ENCODE assay signal across 34 mouse cellular contexts in the genomic region with DNA sequence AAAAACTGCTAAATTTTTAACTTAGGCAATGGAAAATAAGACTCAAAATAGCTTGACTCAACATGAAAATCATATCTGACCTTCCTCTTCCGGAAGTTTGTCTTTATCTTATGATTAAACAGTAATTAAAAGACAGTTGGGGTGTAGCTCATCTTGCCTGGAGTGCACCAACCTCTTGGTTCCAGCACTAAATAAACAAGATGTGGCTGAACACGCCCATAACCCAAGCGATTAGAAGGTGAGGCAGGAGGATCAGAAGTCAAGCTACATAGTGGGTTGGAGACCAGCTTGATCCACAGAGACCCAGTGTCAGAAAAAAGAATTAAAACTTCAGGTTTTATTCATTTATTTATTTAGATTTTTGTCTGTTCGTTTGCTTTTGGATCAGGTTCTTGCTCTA. TPM values are rescaled to one million over a fixed set of nuclear protein-coding genes. Genes with fewer than 3 reads are reported as not detected.
DNase-seq lines count a peak whose midpoint lies in the region; ATAC-seq lines count a peak whose summit lies in the region.
"Had no signal": no experiment of that assay in that cellular context is flagged by ENCODE, and none has a peak within 500 bp of the region (broad histone marks: within the 10 kb centered on the region; RNA-seq: fewer than 3 reads in every experiment).

No protein-coding gene starts in this region.

- no peak overlapping the region for H3K4me3 ChIP-seq in liver, embryonic 13.5 days (replicated peaks)
- H3K4me3 ChIP-seq: embryonic facial prominence, embryonic 13.5 days; heart, embryonic 13.5 days; hindbrain, embryonic 12.5 days; limb, embryonic 13.5 days; lung, embryonic 15.5 days had no signal

- WGBS in liver, embryonic 13.5 days (ENCODE audit: insufficient replicate concordance): 40% methylated on average over 4 of the region's 4 CpGs

- H3K9ac ChIP-seq in liver, embryonic 13.5 days: no peak overlapping the region
- H3K9ac ChIP-seq: embryonic facial prominence, embryonic 13.5 days; heart, embryonic 13.5 days; hindbrain, embryonic 12.5 days; limb, embryonic 13.5 days; lung, embryonic 15.5 days had no signal

- no peaks in the 10 kb centered on the region for H3K9me3 ChIP-seq in liver, embryonic 13.5 days (replicated peaks)
- H3K9me3 ChIP-seq: embryonic facial prominence, embryonic 13.5 days; heart, embryonic 13.5 days; hindbrain, embryonic 12.5 days; limb, embryonic 13.5 days; lung, embryonic 15.5 days had no signal

- H3K4me1 ChIP-seq in liver, embryonic 13.5 days (replicated peaks): peaks cover 61% of the 10 kb centered on the region
- H3K4me1 ChIP-seq: limb, embryonic 13.5 days; lung, embryonic 15.5 days had no signal

- DNase-seq in CD4-positive, CD25-positive, alpha-beta regulatory T cell, adult 2 months (ENCODE audit: low read depth, low spot score): peak; percentile 68
- DNase-seq in liver, embryonic 13.5 days: no peak
- DNase-seq in Muller cell, postnatal 12 days (ENCODE audit: inconsistent ontology term): no peak
- DNase-seq in cerebellum, postnatal 10 days: no peak
- DNase-seq in urinary bladder, postnatal 25 days (ENCODE audit: low spot score): no peak
- DNase-seq: adrenal gland, adult 2 months; B cell, adult 2 months; cerebellum, adult 11 months; cerebellum, postnatal 25 days; embryo, embryonic 11 days; gastrocnemius, postnatal 10 days; heart, adult 18-20 months; kidney, adult 2 months; layer of hippocampus, adult 9-11 months; lung, postnatal 4 days; spleen, adult 18-20 months; thymus, postnatal 14 days had no signal

- no peak overlapping the region for H3K4me2 ChIP-seq in liver, embryonic 13.5 days
- H3K4me2 ChIP-seq: embryonic facial prominence, embryonic 13.5 days; heart, embryonic 13.5 days; hindbrain, embryonic 12.5 days; limb, embryonic 13.5 days; lung, embryonic 15.5 days; midbrain, embryonic 11.5 days had no signal

- no peaks in the 10 kb centered on the region for H3K36me3 ChIP-seq in liver, embryonic 13.5 days
- H3K36me3 ChIP-seq: embryonic facial prominence, embryonic 13.5 days; heart, embryonic 13.5 days; hindbrain, embryonic 12.5 days; limb, embryonic 13.5 days; lung, embryonic 15.5 days had no signal

- no peaks in the 10 kb centered on the region for H3K27me3 ChIP-seq in liver, embryonic 13.5 days
- H3K27me3 ChIP-seq: embryonic facial prominence, embryonic 13.5 days; heart, embryonic 13.5 days; hindbrain, embryonic 12.5 days; lung, embryonic 15.5 days; Patski had no signal

- peak; percentile 37 for ATAC-seq in common myeloid progenitor, adult 5-6 weeks (replicated peaks; ENCODE audit: low read depth, poor library complexity, severe bottlenecking)
- ATAC-seq in liver, embryonic 13.5 days (ENCODE audit: low read depth): 0 out of 2 replicates have a peak, but pooled peaks have one; percentile 41
- ATAC-seq in megakaryocyte-erythroid progenitor cell, adult 5-6 weeks (replicated peaks; ENCODE audit: low FRiP score, low TSS enrichment, poor library complexity, severe bottlenecking): peak; percentile 85
- ATAC-seq in megakaryocyte, adult 5-6 weeks (ENCODE audit: poor library complexity, severe bottlenecking): no peak
- ATAC-seq: forebrain, embryonic 16.5 days; Patski had no signal

- no peak overlapping the region for H3K27ac ChIP-seq in liver, embryonic 13.5 days
- H3K27ac ChIP-seq: embryonic facial prominence, embryonic 13.5 days; heart, embryonic 13.5 days; hindbrain, embryonic 12.5 days; kidney, postnatal 0 days; limb, embryonic 13.5 days; lung, embryonic 15.5 days had no signal

RNA-seq across cellular contexts. Expression of a gene that starts 3.4 kb away (rescaled TPM):
- 22.6 and 31.2 TPM in 2 replicates for total RNA-seq in common myeloid progenitor, adult 5-6 weeks (2017)
- polyA plus RNA-seq in liver, embryonic 13.5 days (2015; fragmentation: Nextera tagmentation; extraction: Ambion mirVana): not detected in 2 replicates
- total RNA-seq in megakaryocyte-erythroid progenitor cell, adult 5-6 weeks (2014; fragmentation: Nextera tagmentation): 61.9 and 97.7 TPM in 2 replicates
- total RNA-seq in megakaryocyte-erythroid progenitor cell, adult 5-6 weeks (2017): 27.8 and 47.2 TPM in 2 replicates
- 0.96 TPM in 1 of 2 replicates, not detected in the other for total RNA-seq in megakaryocyte, adult 5-6 weeks (2015)
- total RNA-seq in megakaryocyte, adult 5-6 weeks (2017): not detected in 2 replicates
- total RNA-seq: adrenal gland, adult 2 months; gastrocnemius, postnatal 10 days; heart, adult 18-20 months; heart, postnatal 25 days; left cerebral cortex, adult 18-20 months; left cerebral cortex, postnatal 25 days; neutrophil, adult 5-6 weeks had no signal
- polyA plus RNA-seq: embryonic facial prominence, embryonic 13.5 days; forebrain, embryonic 16.5 days; heart, embryonic 13.5 days; hindbrain, embryonic 12.5 days; kidney, adult 2 months; kidney, postnatal 0 days; limb, embryonic 13.5 days; lung, embryonic 15.5 days; midbrain, embryonic 11.5 days; Patski; stomach, embryonic 14.5 days had no signal

RNA-seq across cellular contexts. Expression of a gene that starts 7.5 kb away (rescaled TPM):
- total RNA-seq in common myeloid progenitor, adult 5-6 weeks (2017): 17.2 and 24.1 TPM in 2 replicates
- 7.0 and 7.3 TPM in 2 replicates for polyA plus RNA-seq in liver, embryonic 13.5 days (2015; fragmentation: Nextera tagmentation; extraction: Ambion mirVana)
- 17.6 and 18.5 TPM in 2 replicates for total RNA-seq in megakaryocyte-erythroid progenitor cell, adult 5-6 weeks (2014; fragmentation: Nextera tagmentation)
- total RNA-seq in megakaryocyte-erythroid progenitor cell, adult 5-6 weeks (2017): 14.2 and 17.9 TPM in 2 replicates
- total RNA-seq in megakaryocyte, adult 5-6 weeks (2015): 65.9 and 71.1 TPM in 2 replicates
- total RNA-seq in megakaryocyte, adult 5-6 weeks (2017): 46.6 and 49.2 TPM in 2 replicates

RNA-seq across cellular contexts. Expression of a gene that starts 38.3 kb away (rescaled TPM):
- 0.10 and 1.8 TPM in 2 replicates for total RNA-seq in common myeloid progenitor, adult 5-6 weeks (2017)
- 44.4 and 49.1 TPM in 2 replicates for polyA plus RNA-seq in liver, embryonic 13.5 days (2015; fragmentation: Nextera tagmentation; extraction: Ambion mirVana)
- total RNA-seq in megakaryocyte-erythroid progenitor cell, adult 5-6 weeks (2014; fragmentation: Nextera tagmentation): 4.4 and 8.2 TPM in 2 replicates
- total RNA-seq in megakaryocyte-erythroid progenitor cell, adult 5-6 weeks (2017): 1.7 and 5.3 TPM in 2 replicates
- total RNA-seq in megakaryocyte, adult 5-6 weeks (2015): 2.0 and 3.3 TPM in 2 replicates
- total RNA-seq in megakaryocyte, adult 5-6 weeks (2017): 1.1 and 2.8 TPM in 2 replicates
- total RNA-seq: heart, postnatal 25 days had no signal
- polyA plus RNA-seq: Patski had no signal

RNA-seq across cellular contexts. Expression of a gene that starts 41.4 kb away (rescaled TPM):
- total RNA-seq in common myeloid progenitor, adult 5-6 weeks (2017): 81.6 and 90.9 TPM in 2 replicates
- polyA plus RNA-seq in liver, embryonic 13.5 days (2015; fragmentation: Nextera tagmentation; extraction: Ambion mirVana): 109 and 122 TPM in 2 replicates
- total RNA-seq in megakaryocyte-erythroid progenitor cell, adult 5-6 weeks (2014; fragmentation: Nextera tagmentation): 68.1 and 120 TPM in 2 replicates
- total RNA-seq in megakaryocyte-erythroid progenitor cell, adult 5-6 weeks (2017): 56.1 and 67.7 TPM in 2 replicates
- 107 and 108 TPM in 2 replicates for total RNA-seq in megakaryocyte, adult 5-6 weeks (2015)
- total RNA-seq in megakaryocyte, adult 5-6 weeks (2017): 85.9 and 105 TPM in 2 replicates

RNA-seq across cellular contexts. Expression of a gene that starts 53.9 kb away (rescaled TPM):
- total RNA-seq in common myeloid progenitor, adult 5-6 weeks (2017): 278 and 335 TPM in 2 replicates
- polyA plus RNA-seq in liver, embryonic 13.5 days (2015; fragmentation: Nextera tagmentation; extraction: Ambion mirVana): 8.2 and 8.7 TPM in 2 replicates
- 134 and 142 TPM in 2 replicates for total RNA-seq in megakaryocyte-erythroid progenitor cell, adult 5-6 weeks (2014; fragmentation: Nextera tagmentation)
- total RNA-seq in megakaryocyte-erythroid progenitor cell, adult 5-6 weeks (2017): 294 and 351 TPM in 2 replicates
- total RNA-seq in megakaryocyte, adult 5-6 weeks (2015): 74.6 and 82.8 TPM in 2 replicates
- total RNA-seq in megakaryocyte, adult 5-6 weeks (2017): 241 and 246 TPM in 2 replicates
- polyA plus RNA-seq: hindbrain, embryonic 12.5 days; midbrain, embryonic 11.5 days had no signal

Comparison
In these comparisons a context has a peak if more than half of its experiments do, and no peak if none do; other contexts are left out.
1. RNA of a gene that starts 3.4 kb away (total RNA-seq): 27.8 to 97.7 TPM in megakaryocyte-erythroid progenitor cell, adult 5-6 weeks and 22.6 to 31.2 TPM in common myeloid progenitor, adult 5-6 weeks; 0.96 TPM in megakaryocyte, adult 5-6 weeks; every median in the first group is over 10 times any median in the second.